Mouse (Mus musculus): ENCODE measurements at regions not wholly inside any gene's neighbourhood (a gene's known extent, or its start where the extent isn't known, plus 50 kb on each side); places are given as distances from the start of the nearest gene placed in this dataset.

GRCm38 (mm10) chr12:67300245-67300644 is 77.9 kb upstream of the Mdga2 start:
- TF ChIP-seq CTCF (IDR thresholded peaks at IDR 0.05; ENCODE audit: low read depth) (no peak), EP300 (optimal IDR thresholded peaks at IDR 0.05) (no peak)
